Mouse (Mus musculus) neural tube, embryonic 14.5 days (tissue): Measurements from ENCODE around the gene Lrrc30. TPM values are rescaled to one million over a fixed set of nuclear protein-coding genes. Genes with fewer than 3 reads are reported as not detected.

Experiments
- ATAC-seq: fragments of 200-750 bp; cut with Nextera tagmentation; 2 replicates; pipeline ENCODE4 v1.8.0; 2017; ENCODE audit warnings: low read depth, mild to moderate bottlenecking, moderate TSS enrichment, moderate library complexity
- H3K27ac ChIP-seq: fragments of 300-500 bp; sonication (generic); 2 replicates; pipeline ENCODE4 v1.5.1; 2014; ENCODE audit warnings: low read depth, mild to moderate bottlenecking, control low read depth, low read length, moderate library complexity, mixed read lengths
- H3K27me3 ChIP-seq: fragments of 300-500 bp; sonication (generic); 2 replicates; pipeline ENCODE4 v1.6.1; 2014; ENCODE audit warnings: low read length; ENCODE audit not compliant: control insufficient read depth, insufficient read depth
- H3K36me3 ChIP-seq: fragments of 300-500 bp; sonication (generic); 2 replicates; pipeline ENCODE4 v1.6.1; 2014; ENCODE audit warnings: low read length, mixed read lengths; ENCODE audit not compliant: control insufficient read depth, insufficient read depth
- H3K4me1 ChIP-seq: fragments of 300-500 bp; sonication (generic); 2 replicates; pipeline ENCODE4 v1.6.1; 2014; ENCODE audit warnings: low read length; ENCODE audit not compliant: control insufficient read depth, insufficient read depth
- H3K4me2 ChIP-seq: fragments of 300-500 bp; sonication (generic); 2 replicates; pipeline ENCODE4 v1.6.1; 2014; ENCODE audit warnings: mild to moderate bottlenecking, low read depth, low read length, control low read depth
- H3K4me3 ChIP-seq: fragments of 300-500 bp; sonication (generic); 2 replicates; pipeline ENCODE4 v1.5.1; 2014; ENCODE audit warnings: low read depth, low read length, control low read depth, mixed read lengths
- H3K9ac ChIP-seq: fragments of 300-500 bp; sonication (generic); replicated peaks from 2 replicates; pipeline ENCODE4 v1.6.1; 2014; ENCODE audit warnings: low read depth, mild to moderate bottlenecking, control low read depth, low read length, mixed read lengths
- H3K9me3 ChIP-seq: fragments of 300-500 bp; sonication (generic); 2 replicates; pipeline ENCODE4 v1.6.1; 2016; ENCODE audit warnings: low read length; ENCODE audit not compliant: control insufficient read depth
- WGBS: fragments of 180-500 bp; shearing (Covaris S2); extraction: QIAGEN DNeasy Blood & Tissue Kit; methylation state at CpG from one replicate; pipeline ENCODE4 v1.1.7; 2014; 5-methylcytosine and 5-hydroxymethylcytosine counted together
- polyA plus RNA-seq: library from polyadenylated mRNA; unstranded; fragments of >200 nt; fragmentation: Nextera tagmentation; extraction: Ambion mirVana; gene quantifications from 2 replicates; pipeline ENCODE4 v1.2.1, GENCODE M21; 2014

Lrrc30 gene
- polyA plus RNA-seq, 1 experiment from 2014 or later = not detected

DNA sequence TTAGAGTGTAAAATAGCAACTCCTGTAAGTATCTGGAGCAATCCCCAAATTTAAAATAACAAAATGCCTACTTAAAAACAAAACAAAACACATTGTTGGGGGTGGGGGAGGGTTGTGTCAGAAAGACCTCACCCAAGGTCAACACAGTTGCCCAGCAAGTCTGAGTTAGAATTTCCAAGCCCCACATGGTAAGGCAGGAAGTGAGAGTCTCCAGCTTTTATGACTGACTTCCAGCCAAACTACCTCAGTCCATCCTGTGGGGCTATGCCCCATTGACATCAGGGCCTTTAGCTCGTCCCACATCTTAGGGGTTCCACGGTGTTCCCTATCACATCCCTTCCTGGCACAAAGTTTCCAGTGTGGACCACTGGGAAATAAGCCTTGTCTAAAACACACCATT, 4.4 kb upstream of the Lrrc30 start:
- Histone ChIP-seq H3K36me3 (no peaks in the 10 kb centered on the region), H3K9me3 (no peaks in the 10 kb centered on the region), H3K27me3 (no peaks in the 10 kb centered on the region), H3K4me2 (no peak overlapping the region), H3K4me3 (no peak overlapping the region), H3K27ac (no peak overlapping the region), H3K9ac (no peak overlapping the region), H3K4me1 (no peaks in the 10 kb centered on the region)
- 88% methylated on average over 2 of the region's 2 CpGs for WGBS
- ATAC-seq = no peak

DNA sequence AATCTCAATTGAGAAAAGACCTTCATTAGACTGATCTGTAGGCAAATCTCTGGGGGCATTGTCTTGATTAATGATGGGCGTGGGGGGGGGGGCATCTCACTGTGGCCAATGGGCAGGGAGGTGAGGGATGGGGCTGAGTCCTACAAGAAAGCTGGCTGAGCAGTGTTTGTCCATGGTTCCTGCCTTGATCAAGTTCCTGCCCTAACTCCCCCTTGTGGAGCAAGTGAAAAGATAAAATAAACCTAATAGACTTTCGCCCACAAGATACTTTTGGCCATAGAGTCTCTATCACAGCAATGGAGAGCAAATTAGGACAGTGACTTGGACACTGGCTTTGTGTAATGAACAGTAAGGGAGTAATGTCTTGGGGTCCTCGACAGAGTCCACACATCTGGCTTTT, 3.8 kb upstream of the Lrrc30 start:
- WGBS = 77% methylated on average over 3 of the region's 3 CpGs
- Histone ChIP-seq H3K9me3 (no peaks in the 10 kb centered on the region), H3K27ac (no peak overlapping the region), H3K9ac (no peak overlapping the region), H3K4me1 (no peaks in the 10 kb centered on the region), H3K4me2 (no peak overlapping the region), H3K27me3 (no peaks in the 10 kb centered on the region), H3K36me3 (no peaks in the 10 kb centered on the region), H3K4me3 (no peak overlapping the region)
- ATAC-seq = no peak

DNA sequence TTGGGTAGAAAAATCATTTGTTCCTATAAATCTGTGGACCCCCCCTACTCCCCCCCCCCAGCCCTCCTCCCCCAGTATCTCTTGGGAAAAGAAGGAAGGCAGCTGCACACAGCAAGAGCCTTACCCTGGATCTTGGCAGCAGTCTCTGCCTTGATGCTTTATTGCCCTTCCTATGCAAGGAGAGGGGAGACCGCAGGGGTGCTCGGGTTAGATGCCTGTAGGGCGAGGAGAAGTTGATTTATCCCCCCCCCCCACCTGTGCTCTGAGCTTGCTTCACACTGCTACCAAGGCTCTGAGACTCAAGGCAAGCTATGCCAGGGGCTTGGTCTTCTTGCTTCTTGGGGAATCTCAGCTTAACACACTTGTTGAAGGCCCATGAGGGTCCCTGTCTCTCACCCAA, 2.8 kb downstream of the Lrrc30 start:
- Histone ChIP-seq H3K9me3 (no peaks in the 10 kb centered on the region), H3K27ac (no peak overlapping the region), H3K27me3 (no peaks in the 10 kb centered on the region), H3K4me2 (no peak overlapping the region), H3K4me3 (no peak overlapping the region), H3K4me1 (peaks cover 4% of the 10 kb centered on the region; the same call in 1 of the 2 replicates), H3K36me3 (no peaks in the 10 kb centered on the region), H3K9ac (no peak overlapping the region)
- whole genome bisulfite sequencing = 13% methylated on average over 3 of the region's 3 CpGs
- ATAC-seq = peak; percentile 38; the same call in 1 of the 2 replicates

DNA sequence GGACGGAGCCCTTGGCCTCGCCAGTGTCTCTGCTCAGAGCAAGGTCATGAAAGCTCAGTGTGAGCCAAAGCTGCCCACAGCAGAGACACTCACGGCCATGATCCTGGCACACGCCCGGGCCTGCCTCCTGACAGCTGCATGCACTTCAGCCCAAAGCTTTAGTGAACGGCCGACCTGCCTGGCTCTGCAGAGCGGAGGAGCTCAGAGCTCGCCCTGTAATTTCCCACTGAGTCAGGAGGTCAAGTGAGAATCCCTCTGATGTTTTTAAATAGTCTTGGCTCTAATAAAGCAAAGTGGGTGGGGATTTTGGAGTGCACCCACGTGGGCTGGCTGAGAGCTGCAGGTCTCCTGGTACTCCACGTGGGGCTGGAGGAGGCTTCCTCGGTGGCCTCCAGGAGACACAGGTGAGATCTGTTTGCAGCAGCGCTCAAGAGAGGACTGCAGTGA, 3.3 kb downstream of the Lrrc30 start:
- H3K9me3 ChIP-seq = no peaks in the 10 kb centered on the region
- no peaks in the 10 kb centered on the region for H3K27me3 ChIP-seq
- no peaks in the 10 kb centered on the region for H3K36me3 ChIP-seq
- H3K9ac ChIP-seq = no peak overlapping the region
- H3K4me1 ChIP-seq = peaks cover 4% of the 10 kb centered on the region; the same call in 1 of the 2 replicates
- H3K4me3 ChIP-seq = no peak overlapping the region
- no peak overlapping the region for H3K4me2 ChIP-seq
- H3K27ac ChIP-seq = no peak overlapping the region
- ATAC-seq = peak; percentile 58; the same call in 1 of the 2 replicates
- WGBS = 42% methylated on average over 13 of the region's 13 CpGs

DNA sequence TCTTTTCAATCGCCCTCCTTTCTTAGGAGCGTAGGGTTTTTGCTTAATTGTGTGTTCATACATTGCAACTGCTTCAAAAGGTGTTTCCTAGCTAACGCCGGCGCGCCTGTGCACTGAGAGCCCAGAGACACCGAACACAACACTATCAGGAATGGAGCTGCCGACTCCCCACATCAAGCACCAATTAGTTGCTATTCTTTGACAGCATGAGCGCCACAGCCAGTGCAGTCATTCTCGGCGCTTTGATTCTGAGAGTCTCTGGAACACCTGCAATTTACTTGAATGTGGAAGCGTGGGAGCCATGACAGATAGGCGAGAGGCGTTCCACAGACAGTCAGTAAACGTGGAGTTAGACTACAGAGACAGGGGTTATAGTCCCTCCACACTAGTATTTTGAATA, 4.0 kb downstream of the Lrrc30 start:
- WGBS = 87% methylated on average over 15 of the region's 15 CpGs
- no peaks in the 10 kb centered on the region for H3K9me3 ChIP-seq
- no peak overlapping the region for H3K27ac ChIP-seq
- no peak overlapping the region for H3K9ac ChIP-seq
- H3K27me3 ChIP-seq = no peaks in the 10 kb centered on the region
- H3K36me3 ChIP-seq = no peaks in the 10 kb centered on the region
- no peak for ATAC-seq
- H3K4me3 ChIP-seq = no peak overlapping the region
- no peak overlapping the region for H3K4me2 ChIP-seq
- peaks cover 4% of the 10 kb centered on the region; the same call in 1 of the 2 replicates for H3K4me1 ChIP-seq

DNA sequence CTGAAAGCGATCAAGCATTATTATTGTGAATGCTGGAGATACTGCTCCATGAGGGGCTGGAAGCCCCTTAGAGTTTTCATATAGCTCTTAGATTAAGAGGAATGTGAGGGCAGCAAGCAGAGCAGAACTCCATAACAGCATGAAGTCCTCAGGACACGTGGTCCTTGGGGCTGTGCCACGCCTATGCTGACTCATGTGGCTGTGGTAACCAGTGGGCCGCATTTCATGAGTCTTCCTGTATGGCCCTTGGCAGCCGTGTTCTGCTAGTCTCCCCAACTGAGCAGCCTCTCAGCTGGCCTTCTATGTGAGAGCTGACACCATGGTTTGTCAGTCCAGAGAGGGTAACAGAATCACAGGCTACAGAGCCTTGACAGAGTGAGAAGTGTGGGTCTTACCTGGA, 7.1 kb downstream of the Lrrc30 start:
- Histone ChIP-seq H3K36me3 (no peaks in the 10 kb centered on the region), H3K27me3 (no peaks in the 10 kb centered on the region), H3K4me2 (no peak overlapping the region), H3K27ac (no peak overlapping the region), H3K9ac (no peak overlapping the region), H3K4me1 (peaks cover 4% of the 10 kb centered on the region; the same call in 1 of the 2 replicates), H3K9me3 (no peaks in the 10 kb centered on the region), H3K4me3 (no peak overlapping the region)
- 82% methylated on average over 5 of the region's 5 CpGs for WGBS
- ATAC-seq = no peak

DNA sequence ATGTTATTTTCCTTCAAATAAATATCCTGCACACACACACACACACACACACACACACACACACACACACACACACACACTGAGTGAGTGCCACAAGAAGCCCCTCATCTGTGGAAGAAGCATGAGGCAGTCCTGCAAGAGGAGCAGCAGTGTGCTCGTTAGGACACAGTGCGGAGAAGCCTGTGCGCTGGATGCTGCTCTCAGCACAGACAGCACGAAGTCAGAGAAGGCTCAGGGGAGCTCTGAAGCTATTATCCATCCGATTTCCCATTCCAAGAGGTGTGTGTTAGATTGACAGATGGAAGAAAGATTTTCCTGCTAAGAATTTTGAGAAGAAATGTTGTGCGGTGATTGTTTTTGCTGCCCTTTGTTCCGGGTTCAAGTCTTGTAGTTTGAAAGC, 13.5 kb downstream of the Lrrc30 start:
- H3K4me1 ChIP-seq = no peaks in the 10 kb centered on the region
- no peak overlapping the region for H3K9ac ChIP-seq
- H3K4me2 ChIP-seq = no peak overlapping the region
- no peaks in the 10 kb centered on the region for H3K36me3 ChIP-seq
- H3K27me3 ChIP-seq = no peaks in the 10 kb centered on the region
- H3K4me3 ChIP-seq = no peak overlapping the region
- H3K9me3 ChIP-seq = no peaks in the 10 kb centered on the region
- H3K27ac ChIP-seq = no peak overlapping the region
- no peak for ATAC-seq
- WGBS = 59% methylated on average over 7 of the region's 7 CpGs

DNA sequence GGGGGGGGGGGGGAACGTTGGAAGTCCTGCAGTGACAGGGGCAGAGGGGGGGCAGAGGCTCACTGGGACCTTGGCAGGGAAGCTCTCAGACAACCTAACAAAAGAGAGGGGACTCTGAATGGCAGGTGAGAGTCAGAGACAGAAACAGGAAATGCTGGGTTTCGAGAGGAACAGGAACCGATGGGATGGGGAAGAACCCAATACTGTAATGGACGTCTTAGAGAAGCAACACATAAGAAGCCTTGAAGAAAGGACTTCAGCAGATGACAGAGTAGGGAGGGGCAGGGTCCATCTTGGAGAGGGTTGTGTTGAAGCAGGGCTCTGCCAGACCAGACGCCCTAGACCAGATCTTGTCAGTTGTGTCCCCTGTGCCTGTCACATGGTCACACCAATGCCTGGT, 18.1 kb downstream of the Lrrc30 start:
- Histone ChIP-seq H3K4me2 (no peak overlapping the region), H3K36me3 (no peaks in the 10 kb centered on the region), H3K9me3 (no peaks in the 10 kb centered on the region), H3K9ac (no peak overlapping the region), H3K27me3 (no peaks in the 10 kb centered on the region), H3K4me1 (no peaks in the 10 kb centered on the region), H3K27ac (no peak overlapping the region), H3K4me3 (no peak overlapping the region)
- ATAC-seq = no peak
- 95% methylated on average over 5 of the region's 5 CpGs for WGBS

DNA sequence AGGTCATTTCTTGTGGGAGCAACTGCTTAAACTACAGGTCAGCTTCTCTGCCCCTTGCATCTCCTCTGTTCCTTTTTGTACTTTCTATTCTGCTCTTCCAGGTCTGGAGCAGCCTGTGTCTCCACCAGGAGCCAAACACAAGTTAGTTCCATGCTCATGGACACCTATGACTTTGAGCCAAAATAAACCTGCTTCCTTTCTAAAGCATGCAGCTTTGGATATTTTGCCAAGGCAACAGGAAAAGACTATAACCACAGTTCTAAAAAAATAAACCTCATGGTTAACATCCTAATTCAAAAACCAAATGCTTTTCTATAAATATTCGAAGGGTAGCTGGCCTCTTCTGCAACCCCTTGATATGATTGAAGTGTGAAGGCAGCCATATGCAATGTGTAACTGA, 19.9 kb downstream of the Lrrc30 start:
- H3K27me3 ChIP-seq = no peaks in the 10 kb centered on the region
- WGBS = 87% methylated on average over 1 of the region's 1 CpGs
- no peak overlapping the region for H3K4me2 ChIP-seq
- H3K36me3 ChIP-seq = no peaks in the 10 kb centered on the region
- no peaks in the 10 kb centered on the region for H3K4me1 ChIP-seq
- H3K4me3 ChIP-seq = no peak overlapping the region
- no peaks in the 10 kb centered on the region for H3K9me3 ChIP-seq
- H3K9ac ChIP-seq = no peak overlapping the region
- ATAC-seq = no peak
- H3K27ac ChIP-seq = no peak overlapping the region

DNA sequence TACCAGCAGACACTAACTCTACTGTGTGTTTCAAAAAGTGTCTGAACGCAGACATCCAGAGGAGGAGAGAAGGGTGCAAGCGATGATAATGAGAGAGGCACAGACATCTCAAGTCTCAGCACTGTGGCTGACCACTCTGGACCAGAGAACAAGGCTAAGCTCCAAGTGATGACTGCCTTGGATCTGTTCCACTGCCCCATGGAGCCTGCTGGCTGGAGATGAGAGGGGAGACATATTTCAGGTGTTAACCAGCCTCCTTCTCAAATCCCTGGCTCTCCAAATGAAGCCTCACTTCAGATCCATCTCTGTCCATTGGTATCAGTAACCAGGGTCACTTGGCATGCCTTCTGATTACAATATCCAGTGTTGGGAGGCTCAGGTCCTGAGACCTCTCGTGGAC, 20.4 kb downstream of the Lrrc30 start:
- Histone ChIP-seq H3K36me3 (no peaks in the 10 kb centered on the region), H3K27me3 (no peaks in the 10 kb centered on the region), H3K9me3 (no peaks in the 10 kb centered on the region), H3K4me1 (no peaks in the 10 kb centered on the region), H3K27ac (no peak overlapping the region), H3K4me2 (no peak overlapping the region), H3K4me3 (no peak overlapping the region), H3K9ac (no peak overlapping the region)
- WGBS = 84% methylated on average over 3 of the region's 3 CpGs
- no peak for ATAC-seq
